Mouse (Mus musculus) megakaryocyte progenitor cell, adult 5-6 weeks (primary cell): ENCODE measurements around the gene Armc7. TPM values are rescaled to one million over a fixed set of nuclear protein-coding genes. Genes with fewer than 3 reads are reported as not detected.
"Not testable (repeated sequence)": the region's sequence is repeated elsewhere in the genome, so short reads cannot be mapped to it uniquely, and the experiment has no call there.

Experiments
- ATAC-seq: replicated peaks from 2 replicates; pipeline ENCODE4 v1.8.0; 2016; ENCODE audit warnings: mild to moderate bottlenecking, moderate TSS enrichment, inconsistent platforms; ENCODE audit not compliant: poor library complexity
- total RNA-seq, 2 experiments: library from RNA; stranded (forward) in 1 of 2; stranded (reverse) in 1 of 2; fragments of 157-497, 149-512 nt in 1 of 2; fragments of 200-1000 nt in 1 of 2; gene quantifications; 2 replicates each; pipeline versions ENCODE4 v1.2.3 to v1.2.4; 2015 to 2017

Gene Armc7
- total RNA-seq, 2 experiments from 2014 or later: 4.6 to 5.1 TPM

DNA sequence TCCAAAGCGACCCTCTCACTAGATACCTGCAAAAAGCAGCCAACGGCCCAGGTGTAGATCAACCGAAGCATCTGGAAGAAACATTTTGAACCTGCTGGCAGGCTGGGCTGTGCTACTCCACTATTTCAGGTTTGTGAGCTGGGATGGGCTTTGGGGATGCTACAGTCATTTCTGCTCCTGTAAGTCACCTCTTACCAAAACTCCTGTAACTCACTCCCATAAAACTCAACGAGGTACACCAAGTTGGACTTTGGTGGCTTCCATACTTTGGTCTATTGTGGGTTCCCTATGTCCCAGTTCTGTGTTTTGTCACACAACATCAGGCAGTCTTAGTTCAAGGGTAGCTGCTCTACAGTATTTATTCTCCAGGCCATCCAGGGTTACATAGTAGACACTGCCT is 45.6 kb downstream of the Armc7 start:
- ATAC-seq: no peak

DNA sequence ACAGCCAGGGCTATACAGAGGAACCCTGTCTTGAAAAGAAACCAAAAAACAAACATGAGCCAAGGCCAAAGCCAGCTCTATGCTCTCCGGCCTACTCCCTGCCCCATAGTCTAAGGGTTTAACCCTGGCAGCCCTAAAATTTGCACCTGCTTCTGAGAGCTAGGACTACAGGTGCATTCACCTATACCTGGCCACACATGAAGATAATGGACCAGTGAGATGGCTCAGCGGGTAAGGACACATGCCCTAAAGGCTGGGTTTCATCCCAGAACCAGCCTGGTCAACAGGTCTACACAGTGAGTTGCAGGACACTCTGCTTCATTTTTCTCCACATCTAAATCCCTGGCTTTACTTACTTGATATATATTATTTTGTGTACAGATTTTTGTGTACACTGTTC is 46.8 kb downstream of the Armc7 start:
- ATAC-seq: no peak

DNA sequence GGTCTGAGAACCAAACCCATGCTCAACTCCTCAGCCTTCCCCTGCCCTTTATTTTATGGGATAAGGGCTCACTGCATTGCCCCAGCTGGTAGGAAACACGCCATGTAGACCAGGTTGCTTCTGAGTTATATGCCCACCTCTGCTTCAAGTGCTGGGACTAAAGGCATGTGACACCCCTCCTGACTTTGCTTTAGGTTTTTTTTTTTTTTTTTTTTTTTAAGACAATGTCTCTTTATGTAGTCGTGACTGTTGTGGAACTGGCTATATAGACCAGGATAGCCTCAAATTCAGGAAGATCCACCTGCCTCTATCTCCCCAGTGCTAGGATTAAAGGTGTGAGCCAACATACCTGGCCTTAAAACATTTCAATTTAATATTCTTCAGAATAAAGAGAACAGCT is 47.2 kb downstream of the Armc7 start:
- ATAC-seq: no peak

DNA sequence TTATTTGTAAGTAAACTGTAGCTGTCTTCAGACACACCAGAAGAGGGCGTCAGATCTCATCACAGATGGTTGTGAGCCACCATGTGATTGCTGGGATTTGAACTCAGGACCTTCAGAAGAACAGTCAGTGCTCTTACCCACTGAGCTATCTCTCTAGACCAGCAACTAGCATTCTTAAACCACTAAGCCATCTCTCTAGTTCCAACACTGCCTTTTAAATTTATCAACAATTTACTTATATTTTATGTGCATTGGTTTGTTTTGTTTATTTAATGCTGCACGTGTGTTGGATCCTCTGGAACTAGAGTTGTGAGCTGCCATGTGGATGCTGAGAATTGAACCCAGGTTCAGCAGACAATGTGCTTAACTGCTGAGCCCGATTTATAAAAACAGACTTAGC is 51.0 kb downstream of the Armc7 start:
- ATAC-seq: not testable (repeated sequence)

DNA sequence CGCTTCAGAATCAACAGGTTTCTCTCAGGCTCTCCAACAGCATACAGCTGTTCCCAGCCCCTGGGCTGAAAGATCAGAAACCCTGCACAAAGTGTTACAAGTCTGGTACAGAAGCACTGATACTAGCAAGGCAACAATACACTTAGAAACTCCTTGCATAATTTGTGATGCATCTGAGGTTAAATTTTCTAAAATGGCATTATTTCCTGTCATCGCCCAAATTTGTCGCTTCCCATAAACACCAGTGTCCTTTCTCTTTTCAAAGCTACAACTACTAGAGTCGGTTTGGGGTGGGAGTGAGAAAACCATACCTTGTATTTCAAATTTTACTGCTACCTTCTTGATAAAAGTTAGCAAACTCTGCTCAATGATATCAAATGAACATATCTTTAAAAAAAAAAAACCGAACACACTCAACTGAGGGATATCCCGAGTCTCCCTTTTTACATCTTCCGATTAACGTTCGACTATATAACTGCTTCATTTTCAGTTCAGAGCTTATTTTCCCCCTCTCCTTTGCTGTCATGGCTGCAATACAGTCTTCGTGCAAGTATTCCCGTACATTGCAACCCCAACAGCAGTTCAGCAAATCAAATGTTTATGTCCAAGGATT is 59.4 kb downstream of the Armc7 start:
- no peak for ATAC-seq

DNA sequence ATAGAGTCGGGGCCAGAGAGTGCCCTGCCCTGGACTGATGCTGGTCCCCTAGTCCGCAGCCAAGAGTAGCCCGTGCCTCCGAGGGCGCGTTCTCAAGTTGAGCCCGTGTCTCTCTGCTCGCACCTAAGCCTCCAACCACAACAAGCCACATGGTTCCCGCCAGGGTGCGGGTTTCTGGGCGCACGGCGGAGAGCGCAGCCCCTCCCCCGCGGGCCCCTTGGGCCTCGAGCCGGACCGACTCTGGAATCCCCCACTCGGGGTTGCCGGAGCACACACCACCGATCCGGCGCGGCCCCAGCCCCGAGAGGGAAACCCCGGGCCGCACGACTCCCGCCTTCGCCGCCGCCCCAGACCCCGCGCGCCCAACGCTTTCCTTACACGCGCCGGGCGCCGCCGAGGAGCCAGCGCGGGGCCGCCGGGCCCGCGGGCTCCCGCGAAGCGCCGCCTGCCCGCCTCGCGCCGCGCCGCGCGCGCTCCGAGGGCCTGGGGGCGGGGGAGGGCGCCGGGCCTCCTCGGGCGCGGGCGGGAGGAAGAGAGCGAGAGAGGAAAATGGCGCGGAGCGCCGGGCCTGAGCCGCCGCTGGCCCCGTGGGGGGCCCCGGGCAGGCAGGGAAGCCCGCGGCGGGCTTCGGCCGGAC is 60.1 kb downstream of the Armc7 start:
- peak; percentile 25 for ATAC-seq

DNA sequence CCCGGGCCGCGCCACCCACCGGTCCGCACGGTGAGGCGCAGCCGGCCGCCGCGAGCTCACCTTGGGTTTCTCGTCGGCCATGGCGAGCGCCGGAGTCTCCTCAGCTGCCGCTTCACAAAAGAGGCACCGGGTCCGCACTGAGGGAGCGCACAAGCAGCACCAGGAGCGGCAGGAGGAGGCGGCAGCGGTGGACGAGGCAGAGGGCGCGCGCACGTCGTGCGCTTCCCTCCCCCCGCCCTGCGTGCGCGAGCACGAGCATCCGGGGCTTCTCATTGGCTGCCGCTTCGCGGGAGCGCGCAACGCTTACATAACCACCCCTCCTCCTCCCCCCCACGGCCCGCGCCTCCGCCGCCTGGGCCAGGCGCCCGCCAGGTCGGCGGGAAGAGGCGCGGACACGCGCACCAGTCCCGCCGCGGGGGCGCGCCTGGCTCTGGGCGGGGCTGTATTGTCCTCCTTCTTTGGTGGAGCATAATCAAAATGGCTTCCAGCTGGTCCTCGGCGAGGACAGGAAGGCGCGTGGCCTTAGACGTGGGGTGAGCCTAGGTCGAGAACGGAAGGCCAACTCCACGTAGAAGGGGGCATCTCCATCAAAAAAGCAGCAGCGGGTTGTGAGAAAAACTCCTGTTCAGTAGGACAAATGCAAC is 60.7 kb downstream of the Armc7 start, which contains the start of gene Sumo2:
Gene Sumo2, minus strand, starts transcription at position 239 of the 644 bp plus-strand sequence.
- peak; percentile 96 for ATAC-seq

DNA sequence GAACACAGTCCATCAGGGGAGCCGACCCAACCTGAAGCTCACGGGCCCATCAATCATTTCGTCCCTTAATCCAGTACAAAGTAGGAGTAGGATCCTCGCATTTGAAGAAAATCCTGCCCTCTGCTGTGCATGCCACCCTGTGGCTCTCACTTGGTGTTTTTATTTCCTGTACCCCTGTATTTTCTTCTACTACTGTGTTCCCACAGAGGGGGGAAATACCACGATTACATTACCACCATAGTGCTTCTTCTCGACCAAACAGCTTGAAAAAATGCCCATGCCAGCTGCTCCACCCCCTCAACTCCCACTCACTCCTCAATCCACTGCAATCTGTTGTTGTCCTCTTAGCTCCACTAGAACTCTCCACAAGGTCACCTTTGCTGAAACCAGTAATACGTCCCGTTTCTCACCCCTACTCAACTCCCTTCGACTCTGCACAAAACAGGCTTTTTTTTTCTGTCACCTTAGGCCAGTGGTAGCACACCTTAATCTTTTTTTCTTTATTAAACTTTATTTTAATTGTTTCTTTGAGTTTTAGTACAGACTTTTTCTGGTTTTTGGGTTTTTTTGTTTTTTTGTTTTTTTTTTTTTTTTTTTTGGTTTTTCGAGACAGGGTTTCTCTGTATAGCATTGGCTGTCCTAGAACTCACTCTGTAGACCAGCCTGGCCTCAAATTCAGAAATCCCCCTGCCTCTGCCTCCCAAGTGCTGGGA is 61.5 kb downstream of the Armc7 start:
- no peak for ATAC-seq

DNA sequence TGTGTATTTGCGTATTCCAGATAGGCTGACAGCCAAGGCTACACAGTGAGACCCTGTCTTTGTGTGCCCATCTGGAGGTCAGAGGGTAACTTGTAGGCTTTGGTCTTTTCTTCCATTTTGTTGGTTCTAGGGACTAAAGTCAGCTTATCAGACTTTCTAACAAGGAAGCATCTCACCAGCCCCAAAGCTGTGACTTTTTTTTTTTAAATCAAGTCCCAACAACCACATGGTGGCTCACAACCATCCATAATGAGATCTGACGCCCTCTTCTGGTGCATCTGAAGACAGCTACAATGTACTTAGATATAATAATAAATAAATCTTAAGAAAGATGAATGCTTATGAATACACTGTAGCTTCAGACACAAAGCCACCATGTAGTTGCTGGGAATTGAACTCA is 62.6 kb downstream of the Armc7 start:
- ATAC-seq: peak; percentile 15; the same call in 1 of the 2 replicates

Other genes starting within 250 kb of the Armc7 start
- not detected in 2 replicates for gene Grin2c, start 208.4 kb upstream of the Armc7 start, total RNA-seq (2015)
- gene Grin2c, start 208.4 kb upstream of the Armc7 start, total RNA-seq (2017): not detected in 2 replicates
- gene Fdxr, start 198.6 kb upstream of the Armc7 start, total RNA-seq (2015): 9.1 and 9.8 TPM in 2 replicates
- 14.2 and 19.1 TPM in 2 replicates for gene Fdxr, start 198.6 kb upstream of the Armc7 start, total RNA-seq (2017)
- 0.30 and 0.71 TPM in 2 replicates for gene Fads6, start 178.0 kb upstream of the Armc7 start, total RNA-seq (2015)
- gene Fads6, start 178.0 kb upstream of the Armc7 start, total RNA-seq (2017): 0.87 and 2.2 TPM in 2 replicates
- not detected in 2 replicates for gene Otop2, start 168.5 kb upstream of the Armc7 start, total RNA-seq (2015)
- gene Otop2, start 168.5 kb upstream of the Armc7 start, total RNA-seq (2017): not detected in 2 replicates
- not detected in 2 replicates for gene Ush1g, start 153.6 kb upstream of the Armc7 start, total RNA-seq (2015)
- not detected in 2 replicates for gene Ush1g, start 153.6 kb upstream of the Armc7 start, total RNA-seq (2017)
- gene Otop3, start 140.9 kb upstream of the Armc7 start, total RNA-seq (2015): not detected in 2 replicates
- not detected in 2 replicates for gene Otop3, start 140.9 kb upstream of the Armc7 start, total RNA-seq (2017)
- gene Hid1, start 107.9 kb upstream of the Armc7 start, total RNA-seq (2015): 0.52 and 0.81 TPM in 2 replicates
- 0.10 TPM in 1 of 2 replicates, not detected in the other for gene Hid1, start 107.9 kb upstream of the Armc7 start, total RNA-seq (2017)
- 0.20 and 0.42 TPM in 2 replicates for gene Cdr2l, start 93.8 kb upstream of the Armc7 start, total RNA-seq (2015)
- gene Cdr2l, start 93.8 kb upstream of the Armc7 start, total RNA-seq (2017): 0.08 and 0.34 TPM in 2 replicates
- gene Mrpl58, start 71.9 kb upstream of the Armc7 start, total RNA-seq (2015): 83.4 and 98.3 TPM in 2 replicates
- gene Mrpl58, start 71.9 kb upstream of the Armc7 start, total RNA-seq (2017): 81.1 and 96.4 TPM in 2 replicates
- 703 and 731 TPM in 2 replicates for gene Atp5h, start 55.7 kb upstream of the Armc7 start, total RNA-seq (2015)
- 770 and 871 TPM in 2 replicates for gene Atp5h, start 55.7 kb upstream of the Armc7 start, total RNA-seq (2017)
- gene Kctd2, start 55.5 kb upstream of the Armc7 start, total RNA-seq (2015): 13.0 and 15.0 TPM in 2 replicates
- 9.0 and 17.0 TPM in 2 replicates for gene Kctd2, start 55.5 kb upstream of the Armc7 start, total RNA-seq (2017)
- not detected in 2 replicates for gene Trim80, start 35.1 kb upstream of the Armc7 start, total RNA-seq (2015)
- gene Trim80, start 35.1 kb upstream of the Armc7 start, total RNA-seq (2017): not detected in 2 replicates
- gene Slc16a5, start 13.2 kb upstream of the Armc7 start, total RNA-seq (2015): not detected in 2 replicates
- gene Slc16a5, start 13.2 kb upstream of the Armc7 start, total RNA-seq (2017): not detected in 2 replicates
- 64.1 and 65.0 TPM in 2 replicates for gene Nt5c, start 16.2 kb downstream of the Armc7 start, total RNA-seq (2015)
- 105 and 112 TPM in 2 replicates for gene Nt5c, start 16.2 kb downstream of the Armc7 start, total RNA-seq (2017)
- 179 TPM in 2 replicates for gene Jpt1, start 38.7 kb downstream of the Armc7 start, total RNA-seq (2015)
- gene Jpt1, start 38.7 kb downstream of the Armc7 start, total RNA-seq (2017): 143 and 157 TPM in 2 replicates
- 682 and 726 TPM in 2 replicates for gene Sumo2, start 60.6 kb downstream of the Armc7 start, total RNA-seq (2015)
- 483 and 527 TPM in 2 replicates for gene Sumo2, start 60.6 kb downstream of the Armc7 start, total RNA-seq (2017)
- 131 and 149 TPM in 2 replicates for gene Nup85, start 88.8 kb downstream of the Armc7 start, total RNA-seq (2015)
- 131 and 147 TPM in 2 replicates for gene Nup85, start 88.8 kb downstream of the Armc7 start, total RNA-seq (2017)
- 56.9 and 63.7 TPM in 2 replicates for gene Mrps7, start 128.3 kb downstream of the Armc7 start, total RNA-seq (2015)
- gene Mrps7, start 128.3 kb downstream of the Armc7 start, total RNA-seq (2017): 43.2 and 50.3 TPM in 2 replicates
- 27.9 and 28.3 TPM in 2 replicates for gene Gga3, start 128.4 kb downstream of the Armc7 start, total RNA-seq (2015)
- gene Gga3, start 128.4 kb downstream of the Armc7 start, total RNA-seq (2017): 17.0 and 40.0 TPM in 2 replicates
- gene Mif4gd, start 137.3 kb downstream of the Armc7 start, total RNA-seq (2015): 20.4 and 27.4 TPM in 2 replicates
- 17.7 and 23.0 TPM in 2 replicates for gene Mif4gd, start 137.3 kb downstream of the Armc7 start, total RNA-seq (2017)
- gene Slc25a19, start 152.6 kb downstream of the Armc7 start, total RNA-seq (2015): 8.7 and 10.2 TPM in 2 replicates
- gene Slc25a19, start 152.6 kb downstream of the Armc7 start, total RNA-seq (2017): 15.2 and 18.2 TPM in 2 replicates
- gene Grb2, start 232.9 kb downstream of the Armc7 start, total RNA-seq (2015): 78.1 and 85.5 TPM in 2 replicates
- gene Grb2, start 232.9 kb downstream of the Armc7 start, total RNA-seq (2017): 48.5 and 51.7 TPM in 2 replicates